Mouse (Mus musculus) cortical plate, adult 2 months (tissue): Measurements from ENCODE around the gene Cracr2b.

Experiments used
- CTCF ChIP-seq: fragments of 200-500 bp; IDR thresholded peaks from 2 replicates; pipeline ENCODE4 v1.5.1; 2011; ENCODE audit warnings: mild to moderate bottlenecking, control low read depth, low read length; ENCODE audit not compliant: insufficient read depth; ENCODE audit errors: extremely low read depth
- POLR2A ChIP-seq: fragments of 200-500 bp; IDR thresholded peaks from 2 replicates; pipeline ENCODE4 v1.6.1; 2011; ENCODE audit warnings: mild to moderate bottlenecking, low read length, control low read depth; ENCODE audit not compliant: insufficient read depth; ENCODE audit errors: extremely low read depth

GRCm38 (mm10) chr7:141442199-141442598, 18.7 kb upstream of the Cracr2b start:
- TF ChIP-seq CTCF (no peak), POLR2A (no peak)
